Mouse (Mus musculus) gastrocnemius, postnatal 25 days (tissue): ENCODE results near the gene Spp2. TPM values are rescaled to one million over a fixed set of nuclear protein-coding genes. Genes with fewer than 3 reads are reported as not detected.

Experiments used
- DNase-seq: peaks from one replicate; pipeline ENCODE4 v3.0.0; 2022
- total RNA-seq, 2 experiments: library from RNA; stranded (reverse); gene quantifications; 1 replicate in 1 of 2; 2 replicates in 1 of 2; pipeline ENCODE4 v1.2.3; 2021

Gene Spp2
- total RNA-seq, 2 experiments from 2014 or later = not detected

GRCm38 (mm10) chr1:88466325-88467064 lies 59.7 kb downstream of the Spp2 start:
- DNase-seq = no peak

GRCm38 (mm10) chr1:88467866-88468265 lies 61.1 kb downstream of the Spp2 start:
- no peak for DNase-seq

GRCm38 (mm10) chr1:88468335-88468734 lies 61.6 kb downstream of the Spp2 start:
- DNase-seq = no peak

DNA sequence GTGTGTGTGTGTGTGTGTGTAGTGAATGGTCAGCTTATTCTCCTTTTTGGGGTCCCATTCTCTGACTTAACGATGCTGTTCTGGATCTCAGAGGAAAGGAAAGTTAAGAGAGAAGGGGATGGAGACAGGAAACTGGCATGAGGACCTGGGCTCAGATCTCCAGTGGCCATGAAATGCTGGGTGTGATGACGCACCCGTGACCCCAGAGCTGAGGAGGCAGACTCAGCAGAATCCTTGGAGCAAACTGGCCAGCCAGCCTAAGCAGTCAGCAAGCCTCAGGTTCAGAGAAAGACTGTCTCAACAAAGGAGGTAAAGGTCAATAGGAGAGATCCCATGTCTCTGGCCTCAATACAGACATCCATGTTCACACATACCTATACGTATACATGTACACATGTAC lies 63.0 kb downstream of the Spp2 start:
- no peak for DNase-seq

DNA sequence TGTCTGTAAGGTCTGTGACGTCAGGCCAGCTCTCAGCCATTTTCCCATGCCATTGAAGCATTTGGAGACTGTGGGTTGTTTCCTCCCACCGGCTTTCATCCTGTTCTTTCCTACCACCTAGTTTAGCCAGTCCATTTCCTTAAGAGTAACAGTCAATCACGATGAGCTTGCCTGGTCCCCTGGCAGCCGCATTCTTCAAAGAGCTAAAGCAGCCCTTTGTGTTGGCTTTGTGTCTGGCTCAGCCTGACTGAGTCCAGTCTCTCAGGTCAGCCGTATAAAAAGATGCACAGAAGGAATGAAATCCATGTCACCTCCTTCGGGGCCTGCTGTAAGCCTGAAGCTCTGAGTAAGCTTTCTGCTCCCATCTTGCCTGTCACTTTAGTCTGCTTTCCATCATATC lies 65.5 kb downstream of the Spp2 start:
- no peak for DNase-seq

GRCm38 (mm10) chr1:88473899-88474298 lies 67.1 kb downstream of the Spp2 start:
- DNase-seq = no peak

DNA sequence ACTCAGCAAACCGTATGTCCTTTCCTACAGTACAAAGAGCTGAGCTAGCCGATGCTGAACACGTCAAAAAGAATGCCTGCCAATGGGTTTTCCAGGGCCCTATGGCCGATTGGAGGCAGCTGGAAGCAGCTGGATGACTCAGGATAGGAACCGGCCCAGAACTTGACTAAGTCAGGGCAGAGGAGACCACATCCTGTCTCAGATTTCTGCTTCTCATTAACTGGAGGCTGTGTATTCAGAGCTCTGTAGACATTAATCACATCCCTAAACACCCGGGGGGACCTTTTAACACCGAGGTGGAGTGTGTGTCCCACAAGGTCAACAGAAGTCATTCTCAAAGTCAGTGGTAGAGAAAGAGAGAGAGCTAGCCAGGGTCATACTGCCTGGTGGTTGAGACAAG lies 67.8 kb downstream of the Spp2 start:
- peak; percentile 70 for DNase-seq

GRCm38 (mm10) chr1:88475502-88475953 lies 68.8 kb downstream of the Spp2 start:
- no peak for DNase-seq

Other genes starting within 250 kb of the Spp2 start
- not detected for gene Ugt1a5, start 240.9 kb upstream of the Spp2 start, total RNA-seq
- gene Ugt1a2, start 206.4 kb upstream of the Spp2 start, total RNA-seq = under 1 TPM in 1 of 2 experiments, not detected in 1; 0.27 TPM
- under 1 TPM in 1 of 2 experiments, not detected in 1; 0.27 TPM for gene Dnajb3, start 201.2 kb upstream of the Spp2 start, total RNA-seq
- under 1 TPM in 1 of 2 experiments, not detected in 1; 0.13 TPM for gene Ugt1a1, start 195.0 kb upstream of the Spp2 start, total RNA-seq
- gene Mroh2a, start 180.0 kb upstream of the Spp2 start, total RNA-seq = not detected
- gene Hjurp, start 129.3 kb upstream of the Spp2 start, total RNA-seq = 1 to 10 TPM; 7.8 to 8.7 TPM
- gene Trpm8, start 129.3 kb upstream of the Spp2 start, total RNA-seq = not detected
- gene Glrp1, start 103.1 kb downstream of the Spp2 start, total RNA-seq = not detected